Mouse (Mus musculus): ENCODE measurements around the gene Cdh23.

Cdh23 gene

GRCm38 (mm10) chr10:60391661-60392060, 304.6 kb downstream of the Cdh23 start:
- no peak for DNase-seq

GRCm38 (mm10) chr10:60390904-60391420, 305.3 kb downstream of the Cdh23 start:
- DNase-seq = no peak

DNA sequence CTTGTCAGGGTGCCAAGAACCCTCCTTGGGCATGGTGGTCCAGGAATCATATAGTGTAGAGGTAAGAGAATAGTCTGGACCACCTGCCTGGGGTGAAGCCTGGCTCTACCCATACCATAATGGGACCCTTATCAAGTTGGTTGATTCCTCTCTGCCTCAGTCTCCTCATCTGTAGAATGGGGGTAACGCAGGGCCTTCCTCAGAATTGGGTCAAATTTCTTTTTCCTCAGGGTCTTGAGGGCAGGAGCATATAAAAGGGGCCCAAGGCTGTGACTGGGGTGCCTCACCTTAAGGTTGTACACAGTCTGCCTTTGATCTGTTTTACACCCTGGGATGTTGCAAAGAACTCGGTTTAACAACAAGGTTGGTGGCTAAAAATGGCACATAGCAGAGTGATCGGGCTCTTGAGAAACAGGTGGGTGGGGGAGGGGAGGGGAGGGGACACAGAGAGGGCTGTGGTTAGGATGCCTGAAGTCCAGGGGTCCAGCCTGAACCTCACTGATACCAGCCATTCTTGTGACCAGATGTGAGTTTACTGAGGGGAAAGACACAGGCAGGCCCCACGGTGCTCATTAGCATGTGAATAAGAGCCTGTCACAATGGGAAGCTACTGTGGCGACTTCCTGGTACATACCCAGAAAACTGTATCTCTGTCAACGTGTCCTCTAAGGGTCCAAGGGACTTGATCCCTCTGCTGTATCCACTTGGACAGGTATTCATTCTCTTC, 305.9 kb downstream of the Cdh23 start:
- no peak for DNase-seq

DNA sequence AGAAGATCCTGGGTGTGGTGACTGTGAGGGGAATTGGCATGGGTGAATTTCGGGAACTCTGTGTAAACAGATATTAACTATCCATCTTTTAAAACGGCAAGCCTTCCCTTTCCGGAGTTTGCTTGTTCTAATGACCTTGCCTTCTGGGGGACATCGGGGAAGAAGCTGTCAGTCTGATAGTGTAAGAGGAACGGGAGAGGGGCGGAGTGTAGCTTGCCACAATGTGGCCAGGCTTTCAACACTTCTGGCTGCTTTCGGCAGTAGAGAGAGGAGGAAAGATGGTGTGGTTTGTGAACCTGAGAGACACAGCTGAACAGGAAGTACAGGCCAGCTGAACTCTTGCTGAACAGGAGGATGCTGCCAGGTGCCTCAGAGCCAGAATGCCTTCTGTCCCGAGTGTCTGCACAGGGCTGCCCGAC, 306.8 kb downstream of the Cdh23 start:
- DNase-seq = no peak

- DNase-seq = no peak
These were observed 308.0 kb downstream of the Cdh23 start for GRCm38 (mm10) chr10:60388332-60388731.

DNA sequence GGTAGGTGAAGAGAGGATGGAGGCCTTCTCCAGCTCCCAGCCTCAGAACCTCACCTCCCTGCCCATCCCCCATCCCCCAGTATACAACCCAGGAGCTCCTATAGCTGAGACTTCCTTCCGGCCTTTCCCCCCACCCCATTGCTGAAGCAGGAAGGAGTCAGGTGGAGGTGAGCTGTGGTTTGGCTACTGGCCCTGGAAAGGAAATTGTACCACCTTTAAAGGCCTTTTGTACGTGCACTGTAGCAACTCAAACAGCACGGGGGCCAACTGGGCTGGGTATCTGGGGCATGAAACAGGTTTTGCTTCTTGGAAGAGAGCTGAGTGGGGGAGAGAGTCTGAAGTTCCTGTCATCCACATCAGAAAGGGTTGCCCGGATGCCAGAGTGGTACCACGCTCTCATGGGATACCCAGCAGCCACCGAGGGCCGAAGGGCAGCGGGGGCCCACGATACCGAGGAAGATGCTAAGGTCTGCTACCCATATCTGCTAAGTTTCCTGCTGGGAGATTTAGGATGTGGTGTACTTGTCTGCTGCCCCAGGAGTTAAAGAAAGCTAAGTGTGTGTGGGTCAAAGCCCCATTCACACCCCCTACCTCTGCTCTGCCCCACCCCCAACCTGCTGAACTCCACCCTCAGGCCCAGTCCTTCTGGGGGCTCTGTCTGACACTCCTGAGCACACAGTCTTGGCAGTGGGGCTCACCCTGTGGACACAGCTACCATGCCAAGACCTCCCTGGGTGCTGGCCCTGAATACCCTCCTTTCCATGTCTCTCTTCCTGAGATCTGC, 315.0 kb downstream of the Cdh23 start:
- DNase-seq = no peak

DNA sequence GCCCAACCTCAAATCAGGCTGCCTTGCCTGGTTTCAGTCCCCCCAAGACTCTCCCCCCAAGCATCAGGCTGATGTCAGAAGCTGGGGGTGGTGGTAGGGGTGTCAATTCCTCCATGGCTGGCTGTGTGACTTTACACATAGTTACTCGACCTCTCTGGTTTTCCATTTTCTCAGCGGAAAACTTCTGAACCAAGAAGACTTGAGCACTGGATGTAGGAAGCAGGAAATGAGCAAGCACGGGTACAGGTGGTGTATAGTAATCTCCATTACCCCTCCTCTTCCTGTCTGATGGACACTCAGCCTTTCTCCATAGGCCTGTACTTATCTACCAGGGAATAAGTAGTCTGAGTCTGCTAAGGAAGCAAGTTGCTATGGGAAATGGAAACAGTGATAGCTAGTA, 316.1 kb downstream of the Cdh23 start:
- DNase-seq = no peak

DNA sequence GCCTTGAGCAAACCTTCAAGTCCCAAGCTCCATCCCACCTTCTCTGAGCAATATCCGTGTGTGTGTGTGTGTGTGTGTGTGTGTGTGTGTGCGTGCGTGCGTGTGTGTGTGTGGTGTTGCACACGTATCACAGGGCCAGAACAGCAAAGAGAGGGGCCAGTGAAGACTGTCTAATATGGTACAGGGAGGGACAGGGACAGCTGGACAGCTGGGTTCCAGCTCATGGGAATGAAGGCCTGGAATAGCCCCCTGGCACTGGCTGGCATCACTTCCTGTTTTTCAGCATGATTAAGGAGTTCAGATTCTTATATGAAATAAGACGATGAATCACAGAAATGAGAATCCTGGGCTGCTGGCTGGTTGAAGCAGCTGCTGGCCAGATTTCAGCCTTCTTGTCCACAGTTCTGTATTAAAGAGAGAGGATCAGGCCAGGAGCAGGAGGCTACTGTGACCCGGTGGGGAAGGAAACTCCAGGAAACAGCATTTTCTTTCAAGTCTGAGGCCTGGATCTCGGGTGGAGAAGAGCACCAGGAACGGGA, 316.8 kb downstream of the Cdh23 start:
- no peak for DNase-seq

GRCm38 (mm10) chr10:60376704-60377103, 319.6 kb downstream of the Cdh23 start:
- DNase-seq = no peak

DNA sequence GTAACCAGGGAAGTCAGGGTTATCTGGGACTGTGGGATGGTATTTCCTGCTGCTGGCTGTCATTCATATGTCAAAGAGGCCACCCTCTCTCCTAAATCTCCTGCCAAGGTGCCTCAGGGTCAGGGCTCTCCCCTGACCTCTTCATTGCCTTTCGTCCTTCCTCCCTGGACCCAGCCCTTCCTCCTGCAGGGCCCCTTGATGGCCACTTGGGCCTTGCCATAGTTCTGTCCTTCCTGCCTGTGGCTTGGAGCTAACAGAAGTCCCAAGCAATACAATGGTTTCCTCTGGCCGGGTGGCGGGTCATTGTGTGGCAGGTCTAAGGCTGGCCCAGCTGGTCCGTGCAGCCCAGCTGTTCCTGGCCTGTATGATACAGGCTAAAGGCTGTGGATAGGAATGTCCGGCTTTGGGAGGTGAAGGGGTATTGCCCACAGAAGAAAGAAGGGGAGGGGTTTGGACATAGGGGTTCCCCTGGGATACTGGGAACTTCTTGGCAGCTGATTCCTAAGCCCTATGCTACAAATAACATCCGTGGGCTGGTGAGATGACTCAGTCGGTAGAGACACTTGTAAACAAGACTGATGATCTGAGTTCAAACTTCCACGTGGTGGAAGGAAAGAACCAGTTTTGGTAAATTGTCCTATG, 322.2 kb downstream of the Cdh23 start:
- DNase-seq = no peak

DNA sequence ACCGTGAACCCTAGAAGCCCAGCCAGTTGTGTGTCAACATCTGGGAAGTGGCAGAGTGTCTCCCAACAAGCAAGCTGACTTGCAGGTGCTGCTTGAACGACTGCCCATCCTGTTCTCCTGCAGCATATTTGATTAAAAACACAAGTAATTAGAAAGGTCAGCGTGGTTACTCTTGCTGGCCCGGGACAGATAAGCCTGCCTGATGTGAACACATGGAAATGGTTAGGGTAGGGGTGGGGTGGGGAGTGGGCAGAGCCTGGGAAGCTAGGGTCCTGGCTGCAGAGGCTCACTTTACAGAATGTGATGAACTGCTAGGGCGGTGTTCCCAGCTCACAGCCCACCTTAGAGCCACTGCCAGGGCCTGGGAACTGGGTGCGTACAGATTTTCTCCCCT, 322.8 kb downstream of the Cdh23 start:
- no peak for DNase-seq

- no peak for DNase-seq
These were observed 324.5 kb downstream of the Cdh23 start for GRCm38 (mm10) chr10:60371596-60372386.

- DNase-seq = no peak
These were observed 325.7 kb downstream of the Cdh23 start for GRCm38 (mm10) chr10:60370601-60371061.

GRCm38 (mm10) chr10:60370098-60370497, 326.2 kb downstream of the Cdh23 start:
- DNase-seq = peak; percentile 44

DNA sequence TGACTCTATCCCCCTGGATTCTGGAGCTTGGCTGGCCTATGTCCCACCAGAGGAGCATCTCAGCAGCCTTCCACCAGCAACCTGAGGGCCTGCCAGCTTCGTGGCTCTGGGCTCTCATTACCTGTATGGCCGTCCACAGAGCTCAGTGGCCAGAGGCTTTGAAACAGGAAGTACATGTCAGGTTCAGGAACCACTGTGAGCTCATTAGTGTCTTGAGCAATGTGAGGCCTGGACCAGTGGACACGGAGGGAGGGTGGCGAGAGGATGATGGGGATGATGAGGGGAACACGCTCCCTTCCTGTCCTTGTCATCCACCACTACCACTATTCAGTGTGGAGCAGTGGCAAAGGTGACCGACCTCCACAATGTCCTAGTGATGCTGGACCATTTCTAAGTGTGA, 326.9 kb downstream of the Cdh23 start:
- DNase-seq = no peak

DNA sequence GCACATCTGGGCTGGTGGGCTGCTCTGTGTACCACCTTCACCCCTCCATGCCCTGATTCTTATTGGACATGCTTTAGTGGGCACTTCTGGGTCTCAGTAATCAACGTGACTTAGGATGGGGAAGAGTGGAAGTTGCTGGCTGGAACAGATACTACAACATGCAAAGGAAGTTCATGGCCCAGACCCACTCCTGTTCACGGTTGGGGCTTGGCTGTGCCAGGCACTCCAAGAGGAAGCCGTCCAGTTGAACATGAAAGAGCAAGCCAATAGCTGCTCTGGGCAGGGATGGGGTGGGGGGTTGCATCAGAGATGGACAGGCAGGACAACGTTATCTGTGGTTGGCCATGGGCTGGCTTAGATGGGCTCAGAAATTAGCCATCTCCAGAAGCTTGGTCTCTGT, 328.4 kb downstream of the Cdh23 start:
- no peak for DNase-seq

- DNase-seq = no peak
These were observed 329.1 kb downstream of the Cdh23 start for GRCm38 (mm10) chr10:60367145-60367544.

GRCm38 (mm10) chr10:60363426-60363825, 332.9 kb downstream of the Cdh23 start:
- no peak for DNase-seq

- DNase-seq = no peak
These were observed 334.0 kb downstream of the Cdh23 start for GRCm38 (mm10) chr10:60362310-60362628.

DNA sequence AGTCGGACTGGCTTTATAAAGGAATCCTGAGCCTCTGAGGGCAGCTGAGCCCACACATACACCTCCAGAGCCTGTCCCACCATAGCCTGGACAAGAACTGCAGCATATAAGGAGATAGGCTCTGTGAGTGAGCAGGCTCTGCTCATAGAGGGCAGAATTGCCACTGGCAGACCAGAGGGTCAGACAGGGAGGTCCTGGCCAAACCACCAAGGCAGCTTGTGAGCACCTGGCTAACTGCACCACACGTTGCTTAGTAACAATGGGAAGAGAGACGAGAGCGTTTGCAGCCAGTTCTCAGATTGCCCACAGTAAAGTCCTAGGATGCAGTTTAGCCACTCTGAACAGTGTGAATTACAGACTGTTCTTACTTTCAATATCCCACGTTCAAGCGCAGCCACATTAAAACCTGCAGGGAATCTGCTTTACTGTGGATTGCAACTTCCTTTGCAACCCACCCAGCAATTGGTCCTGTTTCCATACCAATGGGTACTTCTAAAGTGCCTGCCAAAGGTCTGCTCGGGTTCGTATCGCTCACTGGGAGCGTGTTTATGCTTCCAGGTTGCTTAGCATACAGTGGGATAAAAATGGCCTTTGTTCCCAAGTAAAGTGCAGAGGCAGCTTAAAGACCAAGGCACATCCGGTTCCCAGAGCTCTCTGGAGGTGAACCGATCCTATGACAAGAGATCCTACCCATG, 334.5 kb downstream of the Cdh23 start:
- DNase-seq = no peak

DNA sequence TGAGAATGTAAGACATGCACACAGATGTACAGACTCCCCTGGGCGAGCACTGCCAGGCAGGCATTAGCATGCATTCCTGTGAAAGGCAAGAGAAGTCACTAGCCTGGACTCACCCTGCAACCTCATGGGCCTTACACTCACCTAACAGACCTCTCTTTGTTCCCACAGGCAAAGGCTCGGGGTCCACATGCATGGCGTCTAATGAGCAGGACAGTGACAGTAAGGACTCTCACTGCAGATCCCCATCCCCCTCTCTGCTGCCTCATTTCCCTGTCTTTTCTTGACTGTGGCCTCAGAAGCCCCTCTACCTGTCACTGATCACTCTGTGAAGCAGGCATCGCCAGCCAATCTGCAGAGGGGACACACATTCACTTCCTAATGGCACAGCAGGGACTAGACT, 337.5 kb downstream of the Cdh23 start:
- DNase-seq = no peak

- no peak for DNase-seq
These were observed 338.4 kb downstream of the Cdh23 start for GRCm38 (mm10) chr10:60357901-60358300.

All from right cerebral cortex, postnatal 4 days (tissue).